Mouse (Mus musculus) subcutaneous adipose tissue, adult 2 months (tissue): Measurements from ENCODE around the gene Gm14326. TPM values are rescaled to one million over a fixed set of nuclear protein-coding genes. Genes with fewer than 3 reads are reported as not detected.

Experiments
- polyA plus RNA-seq: library from polyadenylated mRNA; depleted of rRNA; stranded (reverse); fragments of >200 nt; gene quantifications from 2 replicates; pipeline ENCODE4 v1.2.3, GENCODE M21; 2012; ENCODE audit warnings: low replicate concordance; rRNA removed

Gm14326 gene
- 6.0 and 7.8 TPM in 2 replicates for polyA plus RNA-seq

DNA sequence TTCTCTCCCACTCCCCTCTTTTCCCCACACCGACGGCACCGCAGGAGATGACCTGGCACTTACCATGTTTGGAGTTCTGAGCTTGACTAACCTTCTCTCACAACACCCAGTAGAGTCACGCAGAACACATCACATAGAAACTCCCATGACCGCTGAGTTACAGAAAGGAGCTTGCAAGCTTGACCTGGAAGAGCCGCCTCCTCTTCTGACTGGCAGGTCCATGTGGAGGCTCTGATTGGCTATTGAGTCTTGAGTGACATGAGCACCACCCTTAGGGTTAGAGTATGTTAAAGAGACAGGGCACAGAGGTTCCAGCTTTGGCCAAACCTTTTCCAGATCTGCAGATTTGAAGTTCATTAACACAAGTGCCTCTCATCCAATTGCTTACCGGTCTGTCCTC lies at the start of gene Gm14326:
Gm14326 (minus strand) TSS at position 153 of the 400 bp plus-strand sequence.

GRCm38 (mm10) chr2:177925563-177926103 lies 31.5 kb downstream of the Gm14326 start, which contains the start of gene Zfp972:
TSS of gene Zfp972 (minus strand) at chr2:177925613.

GRCm38 (mm10) chr2:177897046-177897578 lies 60.0 kb downstream of the Gm14326 start, which contains the start of gene Gm14327:
TSS of gene Gm14327 (plus strand) at chr2:177897096.

Other genes with a start within 250 kb of the Gm14326 start
- 2.7 and 4.8 TPM in 2 replicates for gene Gm14322, start 198.0 kb downstream of the Gm14326 start, polyA plus RNA-seq
- 27.5 and 37.6 TPM in 2 replicates for gene Gm14325, start 117.0 kb downstream of the Gm14326 start, polyA plus RNA-seq
- gene Gm14327, start 60.2 kb downstream of the Gm14326 start, polyA plus RNA-seq = 1.1 and 3.3 TPM in 2 replicates
- 0.36 TPM in 1 of 2 replicates, not detected in the other for gene Zfp972, start 31.7 kb downstream of the Gm14326 start, polyA plus RNA-seq
- gene Zfp971, start 66.0 kb upstream of the Gm14326 start, polyA plus RNA-seq = 2.2 and 3.0 TPM in 2 replicates
- gene Zfp931, start 121.2 kb upstream of the Gm14326 start, polyA plus RNA-seq = 3.1 and 4.9 TPM in 2 replicates
- gene Phactr3, start 161.7 kb upstream of the Gm14326 start, polyA plus RNA-seq = 0.51 TPM in 1 of 2 replicates, not detected in the other